In genomic region chr5:109923261-109924071, GRCm38 (mm10) we compare ENCODE assay signal across 8 mouse cellular contexts. TPM values are rescaled to one million over a fixed set of nuclear protein-coding genes. Genes with fewer than 3 reads are reported as not detected.
DNase-seq lines count a peak whose midpoint lies in the region; ATAC-seq lines count a peak whose summit lies in the region.
"Not testable (repeated sequence)": the region's sequence is repeated elsewhere in the genome, so short reads cannot be mapped to it uniquely, and the experiment has no call there.

Gm15446 (plus strand) TSS chr5:109923400.

- H3K27ac ChIP-seq in brown adipose tissue, adult 24 weeks (replicated peaks; ENCODE audit: low read depth, low read length), result 0 out of 2 replicates have a peak within 1 kb of the TSS, but pooled peaks have one; percentile 14
- H3K27ac ChIP-seq in heart, embryonic 13.5 days (replicated peaks), result peak within 1 kb of the TSS; percentile 8; the same call in 1 of the 2 replicates
- 0 out of 2 replicates have a peak within 1 kb of the TSS, but pooled peaks have one; percentile 25 for H3K27ac ChIP-seq in liver, embryonic 12.5 days
- peak within 1 kb of the TSS; percentile 67 for H3K27ac ChIP-seq in stomach, embryonic 15.5 days

- H3K27me3 ChIP-seq in heart, embryonic 13.5 days (replicated peaks); liver, embryonic 12.5 days (replicated peaks); stomach, embryonic 15.5 days (replicated peaks): not testable (repeated sequence)

- peak; percentile 98 for ATAC-seq in heart, embryonic 13.5 days (ENCODE audit: extremely low read depth, insufficient number of reproducible peaks, low FRiP score, low TSS enrichment)
- peak; percentile 100 for ATAC-seq in liver, embryonic 12.5 days
- peak; percentile 99 for ATAC-seq in stomach, embryonic 15.5 days (ENCODE audit: insufficient read depth, low FRiP score, low read depth)

- peak within 1 kb of the TSS; percentile 81 for H3K9ac ChIP-seq in heart, embryonic 13.5 days
- peak within 1 kb of the TSS; percentile 67 for H3K9ac ChIP-seq in liver, embryonic 12.5 days
- peak within 1 kb of the TSS; percentile 39; the same call in 1 of the 2 replicates for H3K9ac ChIP-seq in stomach, embryonic 15.5 days

- not testable (repeated sequence) for H3K4me1 ChIP-seq in brown adipose tissue, adult 24 weeks (ENCODE audit: control insufficient read depth, insufficient read depth, insufficient read length, low read length); heart, embryonic 13.5 days; liver, embryonic 12.5 days; stomach, embryonic 15.5 days

- WGBS in heart, embryonic 13.5 days, result under 1% methylated on average over 22 of the region's 22 CpGs
- WGBS in liver, embryonic 12.5 days (ENCODE audit: insufficient replicate concordance), result 1% methylated on average over 22 of the region's 22 CpGs
- under 1% methylated on average over 22 of the region's 22 CpGs for WGBS in stomach, embryonic 15.5 days

- H3K9me3 ChIP-seq in heart, embryonic 13.5 days; liver, embryonic 12.5 days (replicated peaks); stomach, embryonic 15.5 days: not testable (repeated sequence)

- H3K4me2 ChIP-seq in heart, embryonic 13.5 days, result peak within 1 kb of the TSS; percentile 68
- peak within 1 kb of the TSS; percentile 68 for H3K4me2 ChIP-seq in liver, embryonic 12.5 days
- peak within 1 kb of the TSS; percentile 54 for H3K4me2 ChIP-seq in stomach, embryonic 15.5 days

- not testable (repeated sequence) for H3K36me3 ChIP-seq in heart, embryonic 13.5 days; liver, embryonic 12.5 days; stomach, embryonic 15.5 days

- DNase-seq in CD4-positive, CD25-positive, alpha-beta regulatory T cell, adult 2 months (ENCODE audit: low read depth, low spot score), result peak; percentile 86
- DNase-seq in fat pad, adult 2 months (ENCODE audit: extremely low read depth, low read depth, low spot score), result peak; percentile 19
- peak; percentile 94 for DNase-seq in kidney, postnatal 10 days
- DNase-seq in natural killer cell, adult 2 months (ENCODE audit: low spot score in 2 of 2), result peak; percentile 75 to 80

- H3K4me3 ChIP-seq in brown adipose tissue, adult 24 weeks (ENCODE audit: insufficient read depth, low read depth, low read length), result peak within 1 kb of the TSS; percentile 66
- H3K4me3 ChIP-seq in heart, embryonic 13.5 days, result peak within 1 kb of the TSS; percentile 66
- H3K4me3 ChIP-seq in liver, embryonic 12.5 days, result peak within 1 kb of the TSS; percentile 66
- H3K4me3 ChIP-seq in stomach, embryonic 15.5 days (replicated peaks), result peak within 1 kb of the TSS; percentile 52

RNA-seq across cellular contexts. Expression of gene Gm15446, which starts in this region (rescaled TPM):
- polyA plus RNA-seq in brown adipose tissue, adult 24 weeks (2012; ENCODE audit: insufficient read depth, insufficient read length, missing spikeins), result 2.3 and 5.2 TPM in 2 replicates
- 0.42 and 0.51 TPM in 2 replicates for polyA plus RNA-seq in heart, embryonic 13.5 days (2015; fragmentation: Nextera tagmentation; extraction: Ambion mirVana)
- polyA plus RNA-seq in liver, embryonic 12.5 days (2016; fragmentation: Nextera tagmentation; extraction: Ambion mirVana), result 0.26 and 0.42 TPM in 2 replicates
- 0.54 and 0.61 TPM in 2 replicates for polyA plus RNA-seq in stomach, embryonic 15.5 days (2015; fragmentation: Nextera tagmentation; extraction: Ambion mirVana)

Comparison
In these comparisons a context has a peak if more than half of its experiments do, and no peak if none do; other contexts are left out.
1. Peak in every context shown above with its lines: DNase-seq, ATAC-seq, H3K4me3 ChIP-seq and H3K27ac ChIP-seq.
2. Peak in ATAC-seq, H3K4me3 ChIP-seq, H3K27ac ChIP-seq, H3K9ac ChIP-seq and H3K4me2 ChIP-seq in heart, embryonic 13.5 days; RNA of the gene not detected or under 1 TPM.
3. Peak in ATAC-seq, H3K4me3 ChIP-seq, H3K27ac ChIP-seq, H3K9ac ChIP-seq and H3K4me2 ChIP-seq in liver, embryonic 12.5 days; RNA of the gene not detected or under 1 TPM.
4. Peak in ATAC-seq, H3K4me3 ChIP-seq, H3K27ac ChIP-seq, H3K9ac ChIP-seq and H3K4me2 ChIP-seq in stomach, embryonic 15.5 days; RNA of the gene not detected or under 1 TPM.
5. DNase-seq: peak in every context shown above with its lines; median percentile 94 in kidney, postnatal 10 days; 86 in CD4-positive, CD25-positive, alpha-beta regulatory T cell, adult 2 months; 78 in natural killer cell, adult 2 months; 19 in fat pad, adult 2 months.
6. H3K27ac ChIP-seq: peak in every context shown above with its lines; median percentile 67 in stomach, embryonic 15.5 days; 25 in liver, embryonic 12.5 days; 14 in brown adipose tissue, adult 24 weeks; 8 in heart, embryonic 13.5 days.